Mouse (Mus musculus) midbrain, embryonic 12.5 days (tissue): ENCODE measurements around the gene Gm27029. TPM values are rescaled to one million over a fixed set of nuclear protein-coding genes. Genes with fewer than 3 reads are reported as not detected.
"Not testable (repeated sequence)": the region's sequence is repeated elsewhere in the genome, so short reads cannot be mapped to it uniquely, and the experiment has no call there.

Experiments used
- ATAC-seq: fragments of 200-750 bp; cut with Nextera tagmentation; 2 replicates; pipeline ENCODE4 v1.8.0; 2017; ENCODE audit warnings: low read depth, moderate TSS enrichment, moderate library complexity; ENCODE audit not compliant: low FRiP score
- H3K27ac ChIP-seq: fragments of 300-500 bp; sonication (generic); replicated peaks from 2 replicates; pipeline ENCODE4 v1.5.1; 2016; ENCODE audit warnings: mild to moderate bottlenecking
- H3K27me3 ChIP-seq: fragments of 300-500 bp; sonication (generic); 2 replicates; pipeline ENCODE4 v1.6.1; 2016; ENCODE audit warnings: mild to moderate bottlenecking
- H3K36me3 ChIP-seq: fragments of 300-500 bp; sonication (generic); 2 replicates; pipeline ENCODE4 v1.6.1; 2016
- H3K4me1 ChIP-seq: fragments of 300-500 bp; sonication (generic); 2 replicates; pipeline ENCODE4 v1.6.1; 2016
- H3K4me2 ChIP-seq: fragments of 300-500 bp; sonication (generic); replicated peaks from 2 replicates; pipeline ENCODE4 v1.6.1; 2016; ENCODE audit warnings: mild to moderate bottlenecking, moderate library complexity
- H3K4me3 ChIP-seq: fragments of 300-500 bp; sonication (generic); 2 replicates; pipeline ENCODE4 v1.5.1; 2016; ENCODE audit warnings: mild to moderate bottlenecking
- H3K9ac ChIP-seq: fragments of 300-500 bp; sonication (generic); replicated peaks from 2 replicates; pipeline ENCODE4 v1.6.1; 2016; ENCODE audit warnings: mild to moderate bottlenecking, moderate library complexity
- H3K9me3 ChIP-seq: fragments of 300-500 bp; sonication (generic); 2 replicates; pipeline ENCODE4 v1.6.1; 2016; ENCODE audit warnings: mild to moderate bottlenecking
- WGBS: fragments of 180-500 bp; shearing (Covaris S2); methylation state at CpG from one replicate; pipeline ENCODE4 v1.1.7; 2016; 5-methylcytosine and 5-hydroxymethylcytosine counted together
- polyA plus RNA-seq: library from polyadenylated mRNA; unstranded; fragments of >200 nt; fragmentation: Nextera tagmentation; extraction: Ambion mirVana; gene quantifications from 2 replicates; pipeline ENCODE4 v1.2.1, GENCODE M21; 2016

Gm27029 gene
- 5.6 and 7.8 TPM in 2 replicates for polyA plus RNA-seq

DNA sequence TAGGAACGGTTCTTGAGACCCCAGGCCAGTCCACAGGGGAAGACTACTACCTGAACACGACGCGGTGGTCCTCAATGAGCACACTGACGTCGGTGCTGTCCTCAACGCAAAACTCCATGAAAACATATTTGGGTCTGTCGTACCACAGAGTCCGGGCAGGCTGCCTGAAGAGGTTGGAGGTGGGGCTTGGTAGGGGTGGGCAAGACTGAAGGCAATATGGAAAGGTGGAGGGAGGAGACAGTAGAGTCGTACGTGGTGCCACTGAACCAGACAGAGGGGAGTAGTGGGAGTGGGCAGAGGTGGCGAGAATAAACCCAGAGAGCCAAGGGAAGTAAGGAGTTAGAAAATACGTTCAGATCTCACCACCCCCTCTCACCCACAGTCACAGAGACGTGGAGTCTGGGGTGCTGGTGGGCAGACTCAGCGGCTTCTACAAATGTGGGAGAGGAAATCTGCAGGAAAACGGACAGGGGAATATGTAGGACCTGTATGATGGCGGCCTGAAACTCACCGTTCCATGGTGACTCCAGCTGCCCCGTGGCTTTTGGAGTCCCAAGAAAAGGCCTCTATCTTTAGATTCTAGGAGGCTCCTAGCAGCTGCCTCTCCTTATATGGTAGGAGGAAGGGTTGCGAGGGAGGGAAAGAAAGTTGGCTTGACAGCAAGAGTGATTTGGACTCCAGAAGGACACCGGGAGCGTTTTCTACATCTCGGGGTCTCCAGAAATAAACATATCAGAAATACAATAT, at the start of gene Gm27029:
Gm27029 (minus strand) TSS at position 692 of the 747 bp plus-strand sequence.
- H3K9ac ChIP-seq = peak within 1 kb of the TSS; percentile 75
- H3K4me2 ChIP-seq = peak within 1 kb of the TSS; percentile 91
- no peaks in the 10 kb centered on the region; the same call in 1 of the 2 replicates for H3K27me3 ChIP-seq
- peak within 1 kb of the TSS; percentile 83 for H3K4me3 ChIP-seq
- 8% methylated on average over 23 of the region's 23 CpGs for WGBS
- no peaks in the 10 kb centered on the region for H3K9me3 ChIP-seq
- H3K27ac ChIP-seq = peak within 1 kb of the TSS; percentile 85
- H3K4me1 ChIP-seq = peaks cover 24% of the 10 kb centered on the region
- peak; percentile 17; the same call in 1 of the 2 replicates for ATAC-seq
- H3K36me3 ChIP-seq = peaks cover 4% of the 10 kb centered on the region

DNA sequence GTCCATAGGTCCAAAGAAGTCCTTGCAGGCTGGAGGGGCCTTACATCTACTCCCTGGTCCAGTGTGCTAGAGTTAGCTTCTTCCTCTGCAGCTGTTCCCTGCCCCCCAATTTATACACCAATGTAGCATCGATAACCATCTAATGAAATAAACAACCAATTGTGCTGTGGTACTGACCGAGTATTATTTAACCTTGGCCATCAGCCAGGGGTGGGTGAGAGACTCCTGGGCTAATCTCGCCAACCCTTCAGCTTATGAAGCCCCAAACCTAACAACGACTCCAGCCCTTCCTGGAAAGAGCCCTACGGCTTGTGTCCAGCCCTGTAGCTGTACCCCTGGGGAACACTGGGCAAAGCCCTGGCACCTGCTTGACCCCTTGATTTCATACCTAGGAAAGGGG, 49.7 kb upstream of the Gm27029 start:
- Histone ChIP-seq H3K9ac (no peak overlapping the region), H3K4me1 (peaks cover 43% of the 10 kb centered on the region), H3K4me3 (no peak overlapping the region), H3K9me3 (no peaks in the 10 kb centered on the region), H3K36me3 (peaks cover 12% of the 10 kb centered on the region), H3K27me3 (no peaks in the 10 kb centered on the region), H3K27ac (0 out of 2 replicates have a peak overlapping the region, but pooled peaks have one; percentile 15), H3K4me2 (no peak overlapping the region)
- WGBS = 80% methylated on average over 5 of the region's 5 CpGs
- no peak for ATAC-seq

DNA sequence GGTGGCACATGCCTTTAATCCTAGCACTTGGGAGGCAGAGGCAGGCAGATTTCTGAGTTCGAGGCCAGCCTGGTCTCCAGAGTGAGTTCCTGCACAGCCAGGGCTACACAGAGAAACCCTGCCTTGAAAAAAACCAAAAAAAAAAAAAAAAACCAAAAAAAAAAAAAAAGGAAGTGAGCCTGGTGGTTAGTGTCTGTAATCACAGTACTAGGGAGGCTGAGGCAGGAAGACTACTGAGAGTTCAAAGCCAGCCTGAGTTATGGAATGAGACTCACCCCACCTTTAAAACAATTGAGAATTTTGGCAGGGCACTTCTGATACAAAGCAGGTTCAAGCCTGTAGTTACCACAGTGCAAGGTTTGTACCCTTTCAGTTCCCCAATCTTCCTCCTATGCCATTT, 49.1 kb upstream of the Gm27029 start:
- Histone ChIP-seq H3K36me3 (peaks cover 12% of the 10 kb centered on the region), H3K4me1 (peaks cover 41% of the 10 kb centered on the region), H3K27ac (0 out of 2 replicates have a peak overlapping the region, but pooled peaks have one; percentile 15)
- not testable (repeated sequence) for H3K9ac ChIP-seq, H3K27me3 ChIP-seq, H3K4me2 ChIP-seq, H3K9me3 ChIP-seq, H3K4me3 ChIP-seq, ATAC-seq
- 88% methylated on average over 1 of the region's 1 CpGs for WGBS

DNA sequence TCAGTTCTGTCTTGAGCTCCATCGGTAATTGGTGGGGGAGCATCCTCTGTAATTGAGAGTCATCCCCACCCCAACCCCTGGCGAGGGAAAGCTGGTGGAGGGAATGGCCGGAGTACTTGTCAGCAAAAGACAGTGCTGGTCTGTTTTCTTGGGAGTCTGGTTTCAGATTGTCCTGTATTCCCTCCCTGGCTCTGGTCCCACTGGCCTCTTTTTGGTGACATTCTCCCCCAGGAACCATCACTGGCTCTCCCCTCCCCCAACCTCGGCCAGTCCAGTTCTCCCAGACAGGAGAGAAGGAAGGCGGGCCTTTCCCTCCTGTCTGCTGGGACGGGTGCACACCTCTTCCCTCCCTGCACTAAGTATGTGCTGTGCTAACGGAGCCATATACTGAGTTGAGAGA, 47.7 kb upstream of the Gm27029 start:
- H3K36me3 ChIP-seq = peaks cover 12% of the 10 kb centered on the region
- 60% methylated on average over 7 of the region's 7 CpGs for WGBS
- H3K27me3 ChIP-seq = no peaks in the 10 kb centered on the region
- no peak overlapping the region for H3K4me2 ChIP-seq
- ATAC-seq = no peak
- no peak overlapping the region for H3K4me3 ChIP-seq
- no peak overlapping the region; the same call in 1 of the 2 replicates for H3K9ac ChIP-seq
- H3K27ac ChIP-seq = 0 out of 2 replicates have a peak overlapping the region, but pooled peaks have one; percentile 4
- H3K4me1 ChIP-seq = peaks cover 31% of the 10 kb centered on the region
- no peaks in the 10 kb centered on the region for H3K9me3 ChIP-seq

DNA sequence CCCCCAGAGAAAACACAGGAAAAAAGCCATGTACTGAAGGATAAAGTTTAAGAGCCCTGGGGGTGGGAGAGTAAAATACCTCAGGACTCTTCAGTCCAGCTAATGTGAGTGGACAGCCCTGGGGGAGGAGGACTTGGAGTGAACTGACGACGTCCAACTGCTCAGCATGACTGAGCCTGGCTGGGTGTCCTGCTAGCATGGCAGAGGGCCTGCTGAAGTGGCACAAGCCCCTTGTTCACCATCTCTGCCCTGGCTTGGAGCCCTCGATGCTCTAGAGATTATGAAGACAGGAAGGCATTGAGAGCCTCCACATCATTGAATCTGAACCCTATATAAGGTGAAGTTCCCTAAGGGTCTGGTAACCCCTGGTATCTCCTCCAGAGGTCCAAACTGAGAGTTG, 47.3 kb upstream of the Gm27029 start:
- H3K4me1 ChIP-seq = peaks cover 31% of the 10 kb centered on the region
- H3K36me3 ChIP-seq = peaks cover 12% of the 10 kb centered on the region
- no peak overlapping the region; the same call in 1 of the 2 replicates for H3K9ac ChIP-seq
- no peaks in the 10 kb centered on the region for H3K27me3 ChIP-seq
- 0 out of 2 replicates have a peak overlapping the region, but pooled peaks have one; percentile 4 for H3K27ac ChIP-seq
- WGBS = 83% methylated on average over 3 of the region's 3 CpGs
- no peak for ATAC-seq
- H3K9me3 ChIP-seq = no peaks in the 10 kb centered on the region
- no peak overlapping the region for H3K4me2 ChIP-seq
- H3K4me3 ChIP-seq = no peak overlapping the region

DNA sequence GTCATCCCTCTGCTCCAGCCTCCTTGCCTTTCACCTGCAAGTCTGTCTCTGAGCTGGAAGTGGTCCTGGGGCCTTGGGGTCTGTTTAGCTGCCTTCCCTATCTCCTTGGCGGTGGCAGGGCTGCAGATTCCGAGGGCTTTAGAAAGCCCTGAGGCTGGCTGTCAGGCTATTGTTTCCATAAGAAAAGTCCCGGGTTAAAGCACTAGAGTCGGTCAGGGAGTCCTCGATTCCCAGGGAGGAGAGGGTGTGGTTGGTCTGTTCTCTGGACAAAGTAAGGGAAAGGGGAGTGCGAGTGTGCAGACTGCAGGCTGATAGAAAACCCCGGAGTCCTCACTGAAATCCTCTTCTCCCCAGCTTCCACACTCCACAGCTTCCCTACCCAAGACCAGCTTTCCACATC, 45.6 kb upstream of the Gm27029 start:
- peak overlapping the region; percentile 42 for H3K27ac ChIP-seq
- H3K36me3 ChIP-seq = peaks cover 12% of the 10 kb centered on the region
- peaks cover 3% of the 10 kb centered on the region; the same call in 1 of the 2 replicates for H3K27me3 ChIP-seq
- H3K4me2 ChIP-seq = peak overlapping the region; percentile 45
- no peaks in the 10 kb centered on the region for H3K9me3 ChIP-seq
- ATAC-seq = no peak
- WGBS = 14% methylated on average over 7 of the region's 7 CpGs
- H3K9ac ChIP-seq = peak overlapping the region; percentile 31; the same call in 1 of the 2 replicates
- H3K4me1 ChIP-seq = peaks cover 39% of the 10 kb centered on the region
- peak overlapping the region; percentile 17 for H3K4me3 ChIP-seq

DNA sequence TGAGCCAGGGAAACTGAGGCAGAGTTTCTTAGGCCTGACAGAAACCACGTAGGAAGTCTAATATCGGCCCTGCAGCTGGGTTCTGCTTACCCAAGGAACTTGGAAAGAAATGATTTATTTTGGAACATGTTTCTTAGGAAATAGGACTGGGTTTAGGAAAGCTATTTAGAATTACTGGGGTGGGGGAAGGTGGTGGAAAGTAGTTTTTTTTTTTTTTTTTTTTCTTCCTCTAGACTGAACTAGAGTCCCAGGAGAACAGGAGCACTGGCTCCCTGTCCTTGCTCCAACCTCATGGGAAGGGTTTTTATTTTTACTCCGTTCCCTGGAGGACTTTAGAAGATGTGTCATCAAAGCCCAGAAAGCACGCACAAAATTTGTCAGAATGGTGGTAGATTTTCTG, 44.6 kb upstream of the Gm27029 start:
- Histone ChIP-seq H3K27me3 (peaks cover 3% of the 10 kb centered on the region; the same call in 1 of the 2 replicates), H3K4me3 (peak overlapping the region; percentile 78), H3K27ac (no peak overlapping the region), H3K9me3 (no peaks in the 10 kb centered on the region), H3K9ac (peak overlapping the region; percentile 83), H3K36me3 (peaks cover 12% of the 10 kb centered on the region), H3K4me1 (peaks cover 46% of the 10 kb centered on the region), H3K4me2 (peak overlapping the region; percentile 76)
- 71% methylated on average over 4 of the region's 4 CpGs for WGBS
- ATAC-seq = no peak

DNA sequence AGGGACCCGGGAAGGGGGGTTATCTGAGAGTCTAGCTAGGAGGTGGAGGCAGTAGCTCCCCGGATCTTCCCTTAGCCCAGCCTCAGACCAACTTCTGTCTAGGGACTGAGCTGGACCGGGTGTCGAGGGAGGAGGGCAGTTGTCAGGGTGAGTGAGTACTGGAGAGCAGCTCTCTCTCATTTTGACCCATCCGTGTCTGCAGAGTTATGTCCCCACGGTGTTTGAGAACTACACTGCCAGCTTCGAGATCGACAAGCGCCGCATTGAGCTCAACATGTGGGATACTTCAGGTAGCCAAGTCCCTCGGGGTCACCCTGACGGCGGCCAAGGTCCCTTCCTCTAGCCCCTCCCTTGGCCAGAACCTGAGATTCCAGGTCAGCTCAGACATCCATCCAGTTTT, 44.1 kb upstream of the Gm27029 start:
- no peak for ATAC-seq
- 4% methylated on average over 13 of the region's 13 CpGs for WGBS
- H3K9me3 ChIP-seq = no peaks in the 10 kb centered on the region

DNA sequence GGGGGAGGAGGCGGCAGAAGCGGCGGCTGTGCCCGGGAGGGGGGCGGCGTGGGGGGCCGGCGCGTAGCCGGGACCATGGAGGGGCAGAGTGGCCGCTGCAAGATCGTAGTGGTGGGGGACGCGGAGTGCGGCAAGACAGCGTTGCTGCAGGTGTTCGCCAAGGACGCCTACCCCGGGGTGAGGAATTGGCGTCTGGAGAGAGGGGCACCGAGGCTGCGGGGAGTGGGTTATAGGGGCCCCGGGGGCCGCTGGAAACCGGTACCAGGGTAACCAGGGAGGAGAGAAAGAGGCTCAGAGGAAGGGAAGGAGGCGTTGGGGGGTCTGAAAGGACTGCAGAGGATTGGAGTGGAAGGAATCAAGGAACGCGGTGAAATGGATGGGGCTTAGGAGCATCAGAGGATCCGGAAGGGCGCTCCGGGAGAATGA, 43.7 kb upstream of the Gm27029 start:
- Histone ChIP-seq H3K4me3 (peak overlapping the region; percentile 78), H3K4me2 (peak overlapping the region; percentile 76), H3K9me3 (no peaks in the 10 kb centered on the region), H3K36me3 (peaks cover 12% of the 10 kb centered on the region), H3K27ac (peak overlapping the region; percentile 90), H3K27me3 (peaks cover 3% of the 10 kb centered on the region; the same call in 1 of the 2 replicates), H3K4me1 (peaks cover 55% of the 10 kb centered on the region), H3K9ac (peak overlapping the region; percentile 83)
- WGBS = 0% methylated on average over 30 of the region's 31 CpGs
- no peak; the same call in 1 of the 2 replicates for ATAC-seq

More for the DNA sequence above, 44.1 kb upstream of the Gm27029 start:
- Histone ChIP-seq H3K4me2 (peak overlapping the region; percentile 76), H3K4me1 (peaks cover 50% of the 10 kb centered on the region), H3K9ac (peak overlapping the region; percentile 83), H3K27ac (peak overlapping the region; percentile 90), H3K36me3 (peaks cover 12% of the 10 kb centered on the region), H3K27me3 (peaks cover 3% of the 10 kb centered on the region; the same call in 1 of the 2 replicates), H3K4me3 (peak overlapping the region; percentile 78)

DNA sequence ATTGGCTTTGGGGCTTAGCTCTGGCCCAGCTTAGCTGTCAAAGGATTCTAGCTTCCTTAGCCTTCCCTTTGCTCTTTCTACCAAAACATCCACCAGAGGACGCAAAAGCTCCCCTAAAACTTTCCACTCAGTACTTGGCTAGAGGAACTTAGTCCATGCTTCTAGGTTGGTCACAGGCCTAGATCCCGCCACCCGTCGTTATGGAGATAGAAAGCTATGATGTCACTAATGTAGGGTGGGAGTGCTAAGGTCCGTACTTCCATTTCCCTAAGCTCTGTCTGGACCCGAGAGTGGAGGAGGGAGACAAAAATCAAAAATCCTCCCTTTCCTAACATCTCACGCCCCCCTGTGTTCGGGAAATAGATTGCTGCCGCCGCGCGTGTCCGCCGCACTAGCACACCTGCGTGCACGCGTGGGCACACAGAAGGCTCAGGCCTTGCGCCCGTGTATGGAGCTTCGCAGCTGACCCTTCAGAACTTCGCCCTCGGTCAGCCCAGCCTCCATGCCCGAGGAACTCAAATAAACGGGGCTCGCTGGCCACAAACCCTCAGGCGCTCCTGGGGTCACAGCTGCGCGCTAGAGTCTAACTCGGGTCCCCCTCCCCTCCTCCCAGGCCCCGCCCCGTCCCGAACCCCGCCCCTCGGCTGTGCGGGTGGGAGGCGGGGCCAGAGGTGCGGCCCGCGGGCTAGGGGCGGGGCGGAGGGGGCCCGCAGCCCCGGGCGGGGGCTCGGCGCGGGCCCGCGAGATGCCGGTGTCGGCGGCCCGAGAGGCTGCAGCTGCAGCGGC, 43.1 kb upstream of the Gm27029 start:
- peak overlapping the region; percentile 78 for H3K4me3 ChIP-seq
- no peaks in the 10 kb centered on the region for H3K9me3 ChIP-seq
- peaks cover 12% of the 10 kb centered on the region for H3K36me3 ChIP-seq
- peaks cover 61% of the 10 kb centered on the region for H3K4me1 ChIP-seq
- H3K9ac ChIP-seq = peak overlapping the region; percentile 83
- peak; percentile 64 for ATAC-seq
- H3K27ac ChIP-seq = peak overlapping the region; percentile 90
- peak overlapping the region; percentile 76 for H3K4me2 ChIP-seq
- under 1% methylated on average over 53 of the region's 54 CpGs for WGBS
- peaks cover 3% of the 10 kb centered on the region; the same call in 1 of the 2 replicates for H3K27me3 ChIP-seq

DNA sequence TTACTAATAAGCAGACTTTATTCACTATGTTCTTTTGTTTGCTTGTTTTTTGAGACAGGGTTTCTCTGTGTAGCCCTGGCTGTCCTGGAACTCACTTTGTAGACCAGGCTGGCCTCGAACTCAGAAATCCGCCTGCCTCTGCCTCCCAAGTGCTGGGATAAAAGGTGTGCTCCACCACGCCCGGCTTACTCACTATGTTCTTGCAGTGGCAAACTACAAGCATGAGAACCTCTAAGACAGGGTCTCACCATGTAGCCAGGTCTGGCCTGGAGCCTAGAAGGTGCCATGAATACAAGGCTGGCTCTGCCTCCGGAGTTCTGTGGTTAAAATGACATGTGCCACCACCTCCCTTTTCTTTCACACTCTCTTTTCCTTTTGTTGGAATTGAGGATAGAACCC, 42.0 kb upstream of the Gm27029 start:
- not testable (repeated sequence) for H3K27ac ChIP-seq, H3K9me3 ChIP-seq, H3K9ac ChIP-seq, ATAC-seq, H3K27me3 ChIP-seq
- Histone ChIP-seq H3K4me1 (peaks cover 71% of the 10 kb centered on the region), H3K4me2 (peak overlapping the region; percentile 79), H3K4me3 (peak overlapping the region; percentile 75), H3K36me3 (peaks cover 19% of the 10 kb centered on the region)
- whole genome bisulfite sequencing = 61% methylated on average over 5 of the region's 5 CpGs
